Mouse (Mus musculus) spleen, adult 2 months (tissue): ENCODE data around the gene Kctd11.

ENCODE experiments used
- CTCF ChIP-seq: fragments of 200-500 bp; IDR thresholded peaks from 2 replicates; pipeline ENCODE4 v1.5.1; 2011; ENCODE audit warnings: mild to moderate bottlenecking, inconsistent platforms; ENCODE audit not compliant: insufficient read depth, insufficient read length, insufficient replicate concordance; ENCODE audit errors: extremely low read depth
- POLR2A ChIP-seq: fragments of 200-500 bp; IDR thresholded peaks from 2 replicates; pipeline ENCODE4 v1.6.1; 2011; ENCODE audit warnings: low read depth, low read length, inconsistent platforms

DNA sequence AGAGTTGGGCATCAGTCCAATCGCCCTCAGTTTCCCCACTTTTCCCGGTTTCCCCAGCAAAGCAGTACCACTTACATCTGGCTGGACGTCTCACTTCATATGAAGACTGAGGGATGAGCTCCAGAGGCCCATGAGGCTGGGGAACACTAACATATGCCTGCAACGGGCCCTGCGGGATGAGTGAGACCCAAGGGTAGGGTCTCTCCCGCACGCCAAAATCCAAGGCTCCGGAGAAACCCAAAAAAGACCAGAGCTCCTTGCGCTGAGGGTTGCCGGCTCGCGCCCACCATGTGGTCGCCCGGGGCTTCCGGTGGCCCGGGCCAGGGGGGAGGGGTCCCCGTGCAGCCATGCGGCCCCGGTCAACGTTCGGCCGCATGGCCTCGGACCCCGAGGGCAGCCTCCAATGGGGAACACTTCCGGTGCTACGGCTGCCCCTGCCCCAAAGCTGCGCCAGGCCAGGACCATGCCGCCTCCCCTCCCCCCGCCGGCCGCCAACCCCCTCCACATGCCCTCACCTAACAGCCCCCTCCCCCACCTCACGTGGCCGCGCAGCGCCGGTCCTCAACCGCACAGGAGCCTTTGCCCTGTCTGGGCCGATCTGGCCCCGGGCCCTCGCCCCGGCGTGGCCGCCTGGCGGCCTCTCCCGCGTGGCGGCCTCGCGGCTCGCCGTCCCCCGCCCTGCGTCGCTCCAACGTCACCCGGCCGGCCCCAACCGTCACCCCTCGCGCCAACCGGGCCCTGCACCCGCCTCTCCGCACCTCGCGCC is 39.2 kb upstream of the Kctd11 start:
- TF ChIP-seq POLR2A: no peak
- TF ChIP-seq CTCF: no peak
